Mouse (Mus musculus) limb, embryonic 15.5 days (tissue): ENCODE results near the gene Ptbp1. TPM values are rescaled to one million over a fixed set of nuclear protein-coding genes. Genes with fewer than 3 reads are reported as not detected.
A peak's percentile ranks its signal among the peaks of the same experiment; 100 is the strongest.
"Not testable (repeated sequence)": the region's sequence is repeated elsewhere in the genome, so short reads cannot be mapped to it uniquely, and the experiment has no call there.

Experiments
- ATAC-seq: fragments of 200-750 bp; cut with Nextera tagmentation; 2 replicates; pipeline ENCODE4 v1.8.0; 2017; ENCODE audit warnings: low read depth, moderate TSS enrichment; ENCODE audit not compliant: insufficient number of reproducible peaks, low FRiP score, low TSS enrichment
- H3K27ac ChIP-seq: fragments of 300-500 bp; sonication (generic); 2 replicates; pipeline ENCODE4 v1.5.1; 2015; ENCODE audit warnings: moderate library complexity, mild to moderate bottlenecking, inconsistent platforms
- H3K27me3 ChIP-seq: fragments of 300-500 bp; sonication (generic); 2 replicates; pipeline ENCODE4 v1.6.1; 2015; ENCODE audit warnings: inconsistent platforms
- H3K36me3 ChIP-seq: fragments of 300-500 bp; sonication (generic); 2 replicates; pipeline ENCODE4 v1.6.1; 2015; ENCODE audit warnings: inconsistent platforms
- H3K4me1 ChIP-seq: fragments of 300-500 bp; sonication (generic); 2 replicates; pipeline ENCODE4 v1.6.1; 2015; ENCODE audit warnings: inconsistent platforms
- H3K4me2 ChIP-seq: fragments of 300-500 bp; sonication (generic); 2 replicates; pipeline ENCODE4 v1.6.1; 2015; ENCODE audit warnings: mild to moderate bottlenecking, inconsistent platforms
- H3K4me3 ChIP-seq: fragments of 300-500 bp; sonication (generic); 2 replicates; pipeline ENCODE4 v1.5.1; 2015; ENCODE audit warnings: mild to moderate bottlenecking, inconsistent platforms
- H3K9ac ChIP-seq: fragments of 300-500 bp; sonication (generic); 2 replicates; pipeline ENCODE4 v1.6.1; 2015; ENCODE audit warnings: inconsistent platforms
- H3K9me3 ChIP-seq: fragments of 300-500 bp; sonication (generic); 2 replicates; pipeline ENCODE4 v1.6.1; 2016; ENCODE audit warnings: inconsistent platforms
- WGBS: fragments of 180-500 bp; shearing (Covaris S2); methylation state at CpG from one replicate; pipeline ENCODE4 v1.1.7; 2015; 5-methylcytosine and 5-hydroxymethylcytosine counted together
- polyA plus RNA-seq: library from polyadenylated mRNA; unstranded; fragments of >200 nt; fragmentation: Nextera tagmentation; extraction: Ambion mirVana; gene quantifications from 2 replicates; pipeline ENCODE4 v1.2.1, GENCODE M21; 2015

The Ptbp1 gene
- polyA plus RNA-seq, 1 experiment from 2014 or later = 303 TPM

- ATAC-seq = no peak
- H3K27me3 ChIP-seq = peaks cover 6% of the 10 kb centered on the region; the same call in 1 of the 2 replicates
- H3K27ac ChIP-seq = no peak overlapping the region
- H3K4me1 ChIP-seq = peaks cover 39% of the 10 kb centered on the region
- H3K9me3 ChIP-seq = no peaks in the 10 kb centered on the region
- no peak overlapping the region for H3K4me2 ChIP-seq
- H3K9ac ChIP-seq = no peak overlapping the region
- H3K4me3 ChIP-seq = no peak overlapping the region
- no peaks in the 10 kb centered on the region for H3K36me3 ChIP-seq
- 67% methylated on average over 1 of the region's 1 CpGs for WGBS
Observed at GRCm38 (mm10) chr10:79877174-79877573, 22.9 kb downstream of the Ptbp1 start.

GRCm38 (mm10) chr10:79877757-79878156, 23.5 kb downstream of the Ptbp1 start:
- ATAC-seq = no peak
- 52% methylated on average over 12 of the region's 12 CpGs for WGBS

GRCm38 (mm10) chr10:79879527-79879926, 25.3 kb downstream of the Ptbp1 start:
- H3K4me1 ChIP-seq = peaks cover 42% of the 10 kb centered on the region
- no peak overlapping the region for H3K4me3 ChIP-seq
- ATAC-seq = no peak
- no peak overlapping the region for H3K27ac ChIP-seq
- no peak overlapping the region for H3K4me2 ChIP-seq
- 34% methylated on average over 3 of the region's 3 CpGs for WGBS
- no peaks in the 10 kb centered on the region for H3K36me3 ChIP-seq
- H3K9me3 ChIP-seq = no peaks in the 10 kb centered on the region
- peaks cover 12% of the 10 kb centered on the region; the same call in 1 of the 2 replicates for H3K27me3 ChIP-seq
- no peak overlapping the region for H3K9ac ChIP-seq

More at GRCm38 (mm10) chr10:79877757-79878156, 23.5 kb downstream of the Ptbp1 start:
- Histone ChIP-seq H3K9ac (no peak overlapping the region), H3K36me3 (no peaks in the 10 kb centered on the region), H3K9me3 (no peaks in the 10 kb centered on the region), H3K27ac (no peak overlapping the region; the same call in 1 of the 2 replicates), H3K4me1 (peaks cover 41% of the 10 kb centered on the region), H3K4me3 (no peak overlapping the region), H3K27me3 (peaks cover 10% of the 10 kb centered on the region; the same call in 1 of the 2 replicates), H3K4me2 (no peak overlapping the region)

GRCm38 (mm10) chr10:79880721-79881120, 26.5 kb downstream of the Ptbp1 start:
- WGBS = 16% methylated on average over 9 of the region's 9 CpGs

GRCm38 (mm10) chr10:79881981-79882380, 27.8 kb downstream of the Ptbp1 start:
- Histone ChIP-seq H3K4me1 (peaks cover 34% of the 10 kb centered on the region), H3K4me3 (peak overlapping the region; percentile 9; the same call in 1 of the 2 replicates), H3K9me3 (no peaks in the 10 kb centered on the region), H3K27ac (no peak overlapping the region), H3K36me3 (no peaks in the 10 kb centered on the region), H3K4me2 (peak overlapping the region; percentile 40), H3K27me3 (peaks cover 12% of the 10 kb centered on the region; the same call in 1 of the 2 replicates), H3K9ac (no peak overlapping the region)
- 6% methylated on average over 22 of the region's 22 CpGs for WGBS
- ATAC-seq = no peak

More at GRCm38 (mm10) chr10:79880721-79881120, 26.5 kb downstream of the Ptbp1 start:
- no peak overlapping the region for H3K4me2 ChIP-seq
- H3K4me1 ChIP-seq = peaks cover 34% of the 10 kb centered on the region
- ATAC-seq = no peak
- no peaks in the 10 kb centered on the region for H3K9me3 ChIP-seq
- H3K27ac ChIP-seq = no peak overlapping the region
- H3K36me3 ChIP-seq = no peaks in the 10 kb centered on the region
- peaks cover 12% of the 10 kb centered on the region; the same call in 1 of the 2 replicates for H3K27me3 ChIP-seq
- no peak overlapping the region for H3K4me3 ChIP-seq
- no peak overlapping the region for H3K9ac ChIP-seq

GRCm38 (mm10) chr10:79883297-79884084, 29.3 kb downstream of the Ptbp1 start:
- Histone ChIP-seq H3K36me3 (no peaks in the 10 kb centered on the region), H3K4me1 (peaks cover 28% of the 10 kb centered on the region), H3K27me3 (peaks cover 12% of the 10 kb centered on the region; the same call in 1 of the 2 replicates), H3K4me3 (no peak overlapping the region), H3K4me2 (no peak overlapping the region), H3K27ac (no peak overlapping the region), H3K9ac (no peak overlapping the region), H3K9me3 (no peaks in the 10 kb centered on the region)
- WGBS = 16% methylated on average over 22 of the region's 22 CpGs
- no peak for ATAC-seq

GRCm38 (mm10) chr10:79884446-79884845, 30.2 kb downstream of the Ptbp1 start:
- Histone ChIP-seq H3K27me3 (peaks cover 12% of the 10 kb centered on the region; the same call in 1 of the 2 replicates), H3K4me3 (no peak overlapping the region), H3K9me3 (no peaks in the 10 kb centered on the region), H3K4me2 (no peak overlapping the region), H3K36me3 (no peaks in the 10 kb centered on the region), H3K9ac (no peak overlapping the region), H3K27ac (no peak overlapping the region), H3K4me1 (peaks cover 28% of the 10 kb centered on the region)
- whole genome bisulfite sequencing = 60% methylated on average over 4 of the region's 4 CpGs
- no peak for ATAC-seq

GRCm38 (mm10) chr10:79884938-79885337, 30.7 kb downstream of the Ptbp1 start:
- not testable (repeated sequence) for H3K9ac ChIP-seq, H3K4me3 ChIP-seq, H3K9me3 ChIP-seq, H3K27ac ChIP-seq, ATAC-seq, H3K4me2 ChIP-seq, H3K36me3 ChIP-seq
- Histone ChIP-seq H3K4me1 (peaks cover 28% of the 10 kb centered on the region), H3K27me3 (peaks cover 12% of the 10 kb centered on the region; the same call in 1 of the 2 replicates)
- WGBS = 59% methylated on average over 3 of the region's 3 CpGs

GRCm38 (mm10) chr10:79886054-79886453, 31.8 kb downstream of the Ptbp1 start, which contains the start of gene Elane:
TSS of gene Elane (plus strand) at chr10:79886247.
- H3K4me1 ChIP-seq = peaks cover 28% of the 10 kb centered on the region
- H3K9me3 ChIP-seq = no peaks in the 10 kb centered on the region
- H3K4me2 ChIP-seq = no peak within 1 kb of the TSS
- H3K27me3 ChIP-seq = peaks cover 11% of the 10 kb centered on the region; the same call in 1 of the 2 replicates
- H3K27ac ChIP-seq = no peak within 1 kb of the TSS
- no peaks in the 10 kb centered on the region for H3K36me3 ChIP-seq
- 80% methylated on average over 6 of the region's 6 CpGs for WGBS
- H3K9ac ChIP-seq = no peak within 1 kb of the TSS
- no peak for ATAC-seq
- no peak within 1 kb of the TSS for H3K4me3 ChIP-seq

GRCm38 (mm10) chr10:79886611-79887010, 32.4 kb downstream of the Ptbp1 start:
- H3K4me3 ChIP-seq = no peak overlapping the region
- H3K36me3 ChIP-seq = no peaks in the 10 kb centered on the region
- WGBS = 81% methylated on average over 8 of the region's 8 CpGs
- ATAC-seq = no peak
- H3K27ac ChIP-seq = no peak overlapping the region
- peaks cover 26% of the 10 kb centered on the region for H3K4me1 ChIP-seq
- H3K9ac ChIP-seq = no peak overlapping the region
- no peaks in the 10 kb centered on the region for H3K9me3 ChIP-seq
- peaks cover 6% of the 10 kb centered on the region; the same call in 1 of the 2 replicates for H3K27me3 ChIP-seq
- no peak overlapping the region for H3K4me2 ChIP-seq

GRCm38 (mm10) chr10:79889386-79889785, 35.2 kb downstream of the Ptbp1 start:
- Histone ChIP-seq H3K27me3 (no peaks in the 10 kb centered on the region), H3K27ac (no peak overlapping the region), H3K9ac (no peak overlapping the region), H3K4me2 (no peak overlapping the region), H3K4me1 (peaks cover 1% of the 10 kb centered on the region; the same call in 1 of the 2 replicates), H3K9me3 (no peaks in the 10 kb centered on the region), H3K36me3 (peaks cover 3% of the 10 kb centered on the region; the same call in 1 of the 2 replicates), H3K4me3 (no peak overlapping the region)
- WGBS = 54% methylated on average over 2 of the region's 2 CpGs
- ATAC-seq = no peak

GRCm38 (mm10) chr10:79890670-79891069, 36.4 kb downstream of the Ptbp1 start, which contains the start of gene Cfd:
TSS of gene Cfd (plus strand) at chr10:79890853.
- H3K27ac ChIP-seq = no peak within 1 kb of the TSS
- peaks cover 12% of the 10 kb centered on the region for H3K36me3 ChIP-seq
- no peaks in the 10 kb centered on the region for H3K9me3 ChIP-seq
- H3K9ac ChIP-seq = no peak within 1 kb of the TSS
- no peak within 1 kb of the TSS for H3K4me3 ChIP-seq
- H3K27me3 ChIP-seq = no peaks in the 10 kb centered on the region
- WGBS = 37% methylated on average over 5 of the region's 5 CpGs
- H3K4me2 ChIP-seq = no peak within 1 kb of the TSS
- ATAC-seq = no peak
- H3K4me1 ChIP-seq = no peaks in the 10 kb centered on the region
